Mouse (Mus musculus) kidney, embryonic 16.5 days (tissue): ENCODE results near the gene Vmn2r7. TPM values are rescaled to one million over a fixed set of nuclear protein-coding genes. Genes with fewer than 3 reads are reported as not detected.
"Not testable (repeated sequence)": the region's sequence is repeated elsewhere in the genome, so short reads cannot be mapped to it uniquely, and the experiment has no call there.

Source experiments
- ATAC-seq: fragments of 200-750 bp; cut with Nextera tagmentation; 2 replicates; pipeline ENCODE4 v1.8.0; 2017; ENCODE audit warnings: moderate TSS enrichment; ENCODE audit not compliant: low FRiP score, low TSS enrichment
- H3K27ac ChIP-seq: fragments of 300-500 bp; sonication (generic); 2 replicates; pipeline ENCODE4 v1.5.1; 2014; ENCODE audit warnings: low read length
- H3K27me3 ChIP-seq: fragments of 300-500 bp; sonication (generic); 2 replicates; pipeline ENCODE4 v1.6.1; 2014; ENCODE audit warnings: low read length, control low read depth, mixed read lengths; ENCODE audit not compliant: insufficient read depth
- H3K36me3 ChIP-seq: fragments of 300-500 bp; sonication (generic); 2 replicates; pipeline ENCODE4 v1.6.1; 2014; ENCODE audit warnings: low read length, control low read depth, mixed read lengths; ENCODE audit not compliant: insufficient read depth
- H3K4me1 ChIP-seq: fragments of 300-500 bp; sonication (generic); 2 replicates; pipeline ENCODE4 v1.6.1; 2014; ENCODE audit warnings: low read length, control low read depth, mixed read lengths; ENCODE audit not compliant: insufficient read depth
- H3K4me2 ChIP-seq: fragments of 300-500 bp; sonication (generic); replicated peaks from 2 replicates; pipeline ENCODE4 v1.6.1; 2014; ENCODE audit warnings: low read depth, low read length
- H3K4me3 ChIP-seq: fragments of 300-500 bp; sonication (generic); 2 replicates; pipeline ENCODE4 v1.5.1; 2014; ENCODE audit warnings: mild to moderate bottlenecking, low read length
- H3K9ac ChIP-seq: fragments of 300-500 bp; sonication (generic); replicated peaks from 2 replicates; pipeline ENCODE4 v1.6.1; 2014; ENCODE audit warnings: low read length
- H3K9me3 ChIP-seq: fragments of 300-500 bp; sonication (generic); 2 replicates; pipeline ENCODE4 v1.6.1; 2016; ENCODE audit warnings: low read length, control low read depth
- WGBS: fragments of 180-500 bp; shearing (Covaris S2); extraction: QIAGEN DNeasy Blood & Tissue Kit; methylation state at CpG from one replicate; pipeline ENCODE4 v1.1.7; 2014; 5-methylcytosine and 5-hydroxymethylcytosine counted together
- polyA plus RNA-seq: library from polyadenylated mRNA; unstranded; fragments of >200 nt; fragmentation: Nextera tagmentation; extraction: Ambion mirVana; gene quantifications from 2 replicates; pipeline ENCODE4 v1.2.1, GENCODE M21; 2015

Vmn2r7 gene
- not detected in 2 replicates for polyA plus RNA-seq

GRCm38 (mm10) chr3:64844665-64845064 is at the start of gene Vmn2r7:
Vmn2r7 (minus strand) TSS chr3:64844765.
- not testable (repeated sequence) for H3K4me2 ChIP-seq, H3K4me3 ChIP-seq, H3K9ac ChIP-seq, ATAC-seq, H3K9me3 ChIP-seq, H3K27me3 ChIP-seq, H3K27ac ChIP-seq, H3K4me1 ChIP-seq, H3K36me3 ChIP-seq
- 83% methylated on average over 2 of the region's 3 CpGs for WGBS

- H3K27me3 ChIP-seq: no peaks in the 10 kb centered on the region
- WGBS: 49% methylated on average over 1 of the region's 1 CpGs
These were observed 45.2 kb upstream of the Vmn2r7 start for GRCm38 (mm10) chr3:64889725-64890124.

GRCm38 (mm10) chr3:64878199-64878977 is 33.8 kb upstream of the Vmn2r7 start:
- no peaks in the 10 kb centered on the region for H3K4me1 ChIP-seq
- WGBS: 58% methylated on average over 3 of the region's 3 CpGs
- no peak overlapping the region for H3K27ac ChIP-seq

More at GRCm38 (mm10) chr3:64889725-64890124, 45.2 kb upstream of the Vmn2r7 start:
- Histone ChIP-seq H3K27ac (no peak overlapping the region), H3K9me3 (no peaks in the 10 kb centered on the region), H3K4me2 (no peak overlapping the region), H3K4me3 (no peak overlapping the region), H3K9ac (no peak overlapping the region), H3K4me1 (no peaks in the 10 kb centered on the region), H3K36me3 (no peaks in the 10 kb centered on the region)
- no peak for ATAC-seq

GRCm38 (mm10) chr3:64876669-64877068 is 32.1 kb upstream of the Vmn2r7 start:
- no peak for ATAC-seq
- Histone ChIP-seq H3K27ac (no peak overlapping the region), H3K36me3 (no peaks in the 10 kb centered on the region), H3K4me1 (no peaks in the 10 kb centered on the region), H3K9ac (no peak overlapping the region), H3K4me2 (no peak overlapping the region), H3K4me3 (no peak overlapping the region), H3K27me3 (no peaks in the 10 kb centered on the region), H3K9me3 (no peaks in the 10 kb centered on the region)
- 63% methylated on average over 1 of the region's 1 CpGs for WGBS

More at GRCm38 (mm10) chr3:64878199-64878977, 33.8 kb upstream of the Vmn2r7 start:
- Histone ChIP-seq H3K27me3 (no peaks in the 10 kb centered on the region), H3K36me3 (no peaks in the 10 kb centered on the region), H3K4me2 (no peak overlapping the region), H3K4me3 (no peak overlapping the region), H3K9ac (no peak overlapping the region), H3K9me3 (no peaks in the 10 kb centered on the region)
- no peak for ATAC-seq

GRCm38 (mm10) chr3:64842881-64843280 is 1.7 kb downstream of the Vmn2r7 start:
- no peak overlapping the region for H3K4me2 ChIP-seq
- no peak for ATAC-seq
- H3K27ac ChIP-seq: no peak overlapping the region
- WGBS: 96% methylated on average over 2 of the region's 2 CpGs
- H3K9me3 ChIP-seq: no peaks in the 10 kb centered on the region
- H3K4me1 ChIP-seq: no peaks in the 10 kb centered on the region
- H3K4me3 ChIP-seq: no peak overlapping the region
- H3K27me3 ChIP-seq: no peaks in the 10 kb centered on the region
- H3K9ac ChIP-seq: no peak overlapping the region
- no peaks in the 10 kb centered on the region for H3K36me3 ChIP-seq

GRCm38 (mm10) chr3:64842299-64842698 is 2.3 kb downstream of the Vmn2r7 start:
- Histone ChIP-seq H3K4me1 (no peaks in the 10 kb centered on the region), H3K36me3 (no peaks in the 10 kb centered on the region), H3K4me2 (no peak overlapping the region), H3K9me3 (no peaks in the 10 kb centered on the region), H3K9ac (no peak overlapping the region), H3K27ac (no peak overlapping the region), H3K27me3 (no peaks in the 10 kb centered on the region), H3K4me3 (no peak overlapping the region)
- ATAC-seq: no peak
- WGBS: 10% methylated on average over 4 of the region's 4 CpGs

- no peak for ATAC-seq
- Histone ChIP-seq H3K4me3 (no peak overlapping the region), H3K9me3 (no peaks in the 10 kb centered on the region), H3K4me2 (no peak overlapping the region), H3K4me1 (no peaks in the 10 kb centered on the region), H3K36me3 (no peaks in the 10 kb centered on the region), H3K27me3 (no peaks in the 10 kb centered on the region), H3K27ac (no peak overlapping the region), H3K9ac (no peak overlapping the region)
- WGBS: 84% methylated on average over 1 of the region's 1 CpGs
These were observed 13.4 kb downstream of the Vmn2r7 start for GRCm38 (mm10) chr3:64831134-64831533.

- ATAC-seq: 0 out of 2 replicates have a peak, but pooled peaks have one; percentile 15
- H3K4me2 ChIP-seq: no peak overlapping the region
- H3K36me3 ChIP-seq: no peaks in the 10 kb centered on the region
- no peak overlapping the region for H3K4me3 ChIP-seq
- peaks cover 4% of the 10 kb centered on the region; the same call in 1 of the 2 replicates for H3K27me3 ChIP-seq
- no peaks in the 10 kb centered on the region for H3K4me1 ChIP-seq
- H3K9me3 ChIP-seq: no peaks in the 10 kb centered on the region
- no peak overlapping the region for H3K27ac ChIP-seq
- WGBS: 46% methylated on average over 6 of the region's 6 CpGs
- no peak overlapping the region for H3K9ac ChIP-seq
These were observed 53.3 kb downstream of the Vmn2r7 start for GRCm38 (mm10) chr3:64791245-64791591.

GRCm38 (mm10) chr3:64790509-64791244 is 53.9 kb downstream of the Vmn2r7 start:
- peak; percentile 79 for ATAC-seq

GRCm38 (mm10) chr3:64782901-64783300 is 61.7 kb downstream of the Vmn2r7 start:
- 98% methylated on average over 1 of the region's 1 CpGs for WGBS
- Histone ChIP-seq H3K9ac (no peak overlapping the region), H3K4me2 (no peak overlapping the region), H3K36me3 (no peaks in the 10 kb centered on the region), H3K27ac (no peak overlapping the region), H3K9me3 (no peaks in the 10 kb centered on the region), H3K4me1 (no peaks in the 10 kb centered on the region), H3K4me3 (no peak overlapping the region), H3K27me3 (no peaks in the 10 kb centered on the region)
- no peak for ATAC-seq

More at GRCm38 (mm10) chr3:64790509-64791244, 53.9 kb downstream of the Vmn2r7 start:
- Histone ChIP-seq H3K9ac (no peak overlapping the region), H3K36me3 (no peaks in the 10 kb centered on the region), H3K27ac (no peak overlapping the region), H3K4me3 (no peak overlapping the region), H3K27me3 (peaks cover 4% of the 10 kb centered on the region; the same call in 1 of the 2 replicates), H3K4me2 (no peak overlapping the region), H3K9me3 (no peaks in the 10 kb centered on the region), H3K4me1 (no peaks in the 10 kb centered on the region)
- WGBS: 49% methylated on average over 10 of the region's 10 CpGs
